Mouse (Mus musculus) hindbrain, embryonic 11.5 days (tissue): ENCODE results near the gene Bricd5. TPM values are rescaled to one million over a fixed set of nuclear protein-coding genes. Genes with fewer than 3 reads are reported as not detected.

Experiments
- ATAC-seq: fragments of 200-750 bp; cut with Nextera tagmentation; 2 replicates; pipeline ENCODE4 v1.8.0; 2017; ENCODE audit warnings: mild to moderate bottlenecking, moderate TSS enrichment, moderate library complexity; ENCODE audit not compliant: low FRiP score
- DNase-seq: peaks from one replicate; pipeline ENCODE4 v3.0.0-alpha.2; 2015; ENCODE audit warnings: low spot score
- H3K27ac ChIP-seq: fragments of 300-500 bp; sonication (generic); 2 replicates; pipeline ENCODE4 v1.5.1; 2014; ENCODE audit warnings: mild to moderate bottlenecking, low read depth, low read length
- H3K27me3 ChIP-seq: fragments of 300-500 bp; sonication (generic); 2 replicates; pipeline ENCODE4 v1.6.1; 2014; ENCODE audit warnings: mild to moderate bottlenecking, low read length, moderate library complexity, mixed read lengths; ENCODE audit not compliant: control insufficient read depth, insufficient read depth
- H3K36me3 ChIP-seq: fragments of 300-500 bp; sonication (generic); 2 replicates; pipeline ENCODE4 v1.6.1; 2014; ENCODE audit warnings: mild to moderate bottlenecking, low read length, moderate library complexity, mixed read lengths; ENCODE audit not compliant: control insufficient read depth, insufficient read depth
- H3K4me1 ChIP-seq: fragments of 300-500 bp; sonication (generic); replicated peaks from 2 replicates; pipeline ENCODE4 v1.6.1; 2014; ENCODE audit warnings: low read length, mixed read lengths; ENCODE audit not compliant: control insufficient read depth, insufficient read depth
- H3K4me2 ChIP-seq: fragments of 300-500 bp; sonication (generic); replicated peaks from 2 replicates; pipeline ENCODE4 v1.6.1; 2014; ENCODE audit warnings: mild to moderate bottlenecking, low read depth, low read length
- H3K4me3 ChIP-seq: fragments of 300-500 bp; sonication (generic); 2 replicates; pipeline ENCODE4 v1.5.1; 2014; ENCODE audit warnings: low read depth, low read length
- H3K9ac ChIP-seq: fragments of 300-500 bp; sonication (generic); 2 replicates; pipeline ENCODE4 v1.6.1; 2014; ENCODE audit warnings: low read depth, low read length
- H3K9me3 ChIP-seq: fragments of 300-500 bp; sonication (generic); 2 replicates; pipeline ENCODE4 v1.6.1; 2016; ENCODE audit warnings: low read length; ENCODE audit not compliant: control insufficient read depth
- WGBS: fragments of 180-500 bp; shearing (Covaris S2); extraction: QIAGEN DNeasy Blood & Tissue Kit; methylation state at CpG from one replicate; pipeline ENCODE4 v1.1.7; 2014; 5-methylcytosine and 5-hydroxymethylcytosine counted together
- polyA plus RNA-seq: library from polyadenylated mRNA; unstranded; fragments of >200 nt; fragmentation: Nextera tagmentation; extraction: Ambion mirVana; gene quantifications from 2 replicates; pipeline ENCODE4 v1.2.1, GENCODE M21; 2014

Gene Bricd5
- polyA plus RNA-seq, 1 experiment from 2014 or later = 0.86 TPM

- Histone ChIP-seq H3K4me1 (peaks cover 10% of the 10 kb centered on the region), H3K4me3 (peak within 1 kb of the TSS; percentile 93), H3K9me3 (no peaks in the 10 kb centered on the region), H3K27ac (peak within 1 kb of the TSS; percentile 80), H3K4me2 (peak within 1 kb of the TSS; percentile 99), H3K9ac (peak within 1 kb of the TSS; percentile 89), H3K36me3 (no peaks in the 10 kb centered on the region), H3K27me3 (no peaks in the 10 kb centered on the region)
- DNase-seq (peak; percentile 97), ATAC-seq (peak; percentile 97)
- under 1% methylated on average over 59 of the region's 75 CpGs for WGBS
These were observed 3.6 kb upstream of the Bricd5 start, which contains the start of the genes E4f1 and Pgp for GRCm38 (mm10) chr17:24469910-24470602. Gene E4f1 (minus strand): TSS chr17:24470313. Gene Pgp (plus strand): TSS chr17:24470392.

GRCm38 (mm10) chr17:24470701-24471527 lies 2.8 kb upstream of the Bricd5 start:
- no peaks in the 10 kb centered on the region for H3K27me3 ChIP-seq
- peak overlapping the region; percentile 93 for H3K4me3 ChIP-seq
- DNase-seq = no peak
- 1% methylated on average over 68 of the region's 68 CpGs for WGBS
- no peaks in the 10 kb centered on the region for H3K9me3 ChIP-seq
- H3K4me2 ChIP-seq = peak overlapping the region; percentile 99
- peaks cover 10% of the 10 kb centered on the region for H3K4me1 ChIP-seq
- peak overlapping the region; percentile 80 for H3K27ac ChIP-seq
- H3K9ac ChIP-seq = peak overlapping the region; percentile 89
- peak; percentile 31 for ATAC-seq
- H3K36me3 ChIP-seq = 0 out of 2 replicates have a peak, but pooled peaks cover 2% of the 10 kb centered on the region

GRCm38 (mm10) chr17:24472512-24472911 lies 1.2 kb upstream of the Bricd5 start:
- Histone ChIP-seq H3K4me3 (peak overlapping the region; percentile 93; the same call in 1 of the 2 replicates), H3K9me3 (no peaks in the 10 kb centered on the region), H3K4me2 (peak overlapping the region; percentile 99; the same call in 1 of the 2 replicates), H3K27me3 (no peaks in the 10 kb centered on the region), H3K9ac (no peak overlapping the region), H3K27ac (no peak overlapping the region), H3K4me1 (peaks cover 10% of the 10 kb centered on the region), H3K36me3 (peaks cover 6% of the 10 kb centered on the region; the same call in 1 of the 2 replicates)
- ATAC-seq = no peak
- no peak for DNase-seq
- WGBS = 89% methylated on average over 4 of the region's 4 CpGs

GRCm38 (mm10) chr17:24474557-24474956 lies 873 bp downstream of the Bricd5 start:
- ATAC-seq (no peak), DNase-seq (no peak)
- Histone ChIP-seq H3K4me3 (no peak overlapping the region), H3K36me3 (peaks cover 6% of the 10 kb centered on the region; the same call in 1 of the 2 replicates), H3K4me1 (peaks cover 12% of the 10 kb centered on the region), H3K9me3 (no peaks in the 10 kb centered on the region), H3K27ac (no peak overlapping the region), H3K9ac (no peak overlapping the region), H3K4me2 (no peak overlapping the region), H3K27me3 (no peaks in the 10 kb centered on the region)
- WGBS = 80% methylated on average over 5 of the region's 5 CpGs

GRCm38 (mm10) chr17:24475586-24475985 lies 1.9 kb downstream of the Bricd5 start:
- Histone ChIP-seq H3K9ac (no peak overlapping the region), H3K4me1 (peaks cover 12% of the 10 kb centered on the region), H3K4me2 (no peak overlapping the region), H3K27ac (no peak overlapping the region), H3K27me3 (no peaks in the 10 kb centered on the region), H3K4me3 (no peak overlapping the region), H3K36me3 (peaks cover 6% of the 10 kb centered on the region; the same call in 1 of the 2 replicates), H3K9me3 (no peaks in the 10 kb centered on the region)
- no peak for DNase-seq
- no peak for ATAC-seq
- WGBS = 94% methylated on average over 6 of the region's 6 CpGs

- H3K27me3 ChIP-seq = no peaks in the 10 kb centered on the region
- no peak overlapping the region for H3K27ac ChIP-seq
- ATAC-seq (no peak), DNase-seq (no peak)
- H3K4me1 ChIP-seq = peaks cover 12% of the 10 kb centered on the region
- H3K36me3 ChIP-seq = peaks cover 6% of the 10 kb centered on the region; the same call in 1 of the 2 replicates
- no peak overlapping the region for H3K9ac ChIP-seq
- no peaks in the 10 kb centered on the region for H3K9me3 ChIP-seq
- H3K4me3 ChIP-seq = no peak overlapping the region
- 91% methylated on average over 10 of the region's 10 CpGs for WGBS
- no peak overlapping the region for H3K4me2 ChIP-seq
These were observed 2.5 kb downstream of the Bricd5 start for GRCm38 (mm10) chr17:24476022-24476776.

- H3K9ac ChIP-seq = peak overlapping the region; percentile 81; the same call in 1 of the 2 replicates
- 93% methylated on average over 20 of the region's 20 CpGs for WGBS
- DNase-seq (no peak), ATAC-seq (no peak)
- H3K9me3 ChIP-seq = no peaks in the 10 kb centered on the region
- no peak overlapping the region for H3K4me3 ChIP-seq
- no peaks in the 10 kb centered on the region for H3K27me3 ChIP-seq
- peak overlapping the region; percentile 40; the same call in 1 of the 2 replicates for H3K4me2 ChIP-seq
- H3K36me3 ChIP-seq = peaks cover 6% of the 10 kb centered on the region; the same call in 1 of the 2 replicates
- H3K4me1 ChIP-seq = peaks cover 5% of the 10 kb centered on the region
- H3K27ac ChIP-seq = no peak overlapping the region
These were observed 3.6 kb downstream of the Bricd5 start for GRCm38 (mm10) chr17:24477053-24477984.
